In genomic region chr1:36560903-36561302, GRCm38 (mm10) we compare ENCODE assay signal across 19 mouse cellular contexts. TPM values are rescaled to one million over a fixed set of nuclear protein-coding genes. Genes with fewer than 3 reads are reported as not detected.
A peak's percentile ranks its signal among the peaks of the same experiment; 100 is the strongest.
DNase-seq lines count a peak whose midpoint lies in the region; ATAC-seq and TF ChIP-seq lines count a peak whose summit lies in the region.
"Had no signal": no experiment of that assay in that cellular context is flagged by ENCODE, and none has a peak within 500 bp of the region (broad histone marks: within the 10 kb centered on the region; RNA-seq: fewer than 3 reads in every experiment).

No protein-coding gene starts in this region.

- peaks cover 48% of the 10 kb centered on the region for H3K4me1 ChIP-seq in heart, embryonic 11.5 days (ENCODE audit: control insufficient read depth, insufficient read depth, low read length)
- H3K4me1 ChIP-seq in lung, postnatal 0 days (ENCODE audit: insufficient read depth, low read depth, low read length), result peaks cover 8% of the 10 kb centered on the region

- H3K4me2 ChIP-seq in heart, embryonic 11.5 days, result no peak overlapping the region
- H3K4me2 ChIP-seq in lung, postnatal 0 days (replicated peaks; ENCODE audit: low read depth, low read length), result no peak overlapping the region
- peak overlapping the region; percentile 98 for H3K4me2 ChIP-seq in myocyte (ENCODE audit: low read depth)
- H3K4me2 ChIP-seq: embryonic facial prominence, embryonic 15.5 days; forebrain, embryonic 12.5 days had no signal

- no peak for TF ChIP-seq CTCF in lung, postnatal 0 days (IDR thresholded peaks at IDR 0.05)

- H3K79me2 ChIP-seq in myocyte (ENCODE audit: control insufficient read depth, insufficient read depth), result peaks cover 15% of the 10 kb centered on the region

- H3K9me3 ChIP-seq in heart, embryonic 11.5 days (replicated peaks; ENCODE audit: control insufficient read depth, low read length), result no peaks in the 10 kb centered on the region
- no peaks in the 10 kb centered on the region for H3K9me3 ChIP-seq in lung, postnatal 0 days (ENCODE audit: low read length)
- H3K9me3 ChIP-seq: embryonic facial prominence, embryonic 15.5 days; forebrain, embryonic 12.5 days; midbrain, embryonic 10.5 days had no signal

- DNase-seq in heart, adult 11 months, result peak; percentile 99
- no peak for DNase-seq in lung, postnatal 0 days (ENCODE audit: low spot score)
- DNase-seq in lung, postnatal 25 days (ENCODE audit: low spot score), result no peak
- DNase-seq in kidney, adult 9 months, result peak; percentile 78
- no peak for DNase-seq in left cerebral cortex, postnatal 14 days (ENCODE audit: low spot score in 2 of 2)
- no peak for DNase-seq in ovary, adult 18-20 months (ENCODE audit: low spot score)
- DNase-seq: cerebellum, adult 18-20 months; gastrocnemius, postnatal 10 days; layer of hippocampus, adult 9-11 months; right cerebral cortex, postnatal 25 days; thymus, adult 18-20 months had no signal

- intact Hi-C loops in left cerebral cortex, postnatal 14 days (cut with DNase I), result no loop called here

- no peak for ATAC-seq in heart, embryonic 11.5 days (replicated peaks; ENCODE audit: insufficient number of reproducible peaks, low FRiP score, low TSS enrichment)
- no peak for ATAC-seq in lung, postnatal 0 days

- TF ChIP-seq POLR2A in myocyte (IDR thresholded peaks at IDR 0.05; ENCODE audit: insufficient read length, low read depth), result no peak

- 58% methylated on average over 6 of the region's 6 CpGs for WGBS in heart, embryonic 11.5 days (ENCODE audit: insufficient replicate concordance)
- WGBS in lung, postnatal 0 days, result 47% methylated on average over 6 of the region's 6 CpGs

- H3K4me3 ChIP-seq in heart, embryonic 11.5 days (ENCODE audit: low read depth, low read length), result no peak overlapping the region
- H3K4me3 ChIP-seq in lung, postnatal 0 days (ENCODE audit: low read depth, low read length), result no peak overlapping the region
- H3K4me3 ChIP-seq in myocyte, result no peak overlapping the region
- H3K4me3 ChIP-seq: embryonic facial prominence, embryonic 15.5 days; forebrain, embryonic 12.5 days; midbrain, embryonic 10.5 days had no signal

- H3K27me3 ChIP-seq in heart, embryonic 11.5 days (ENCODE audit: control insufficient read depth, insufficient read depth, low read length), result no peaks in the 10 kb centered on the region
- H3K27me3 ChIP-seq in lung, postnatal 0 days (replicated peaks; ENCODE audit: insufficient read depth, low read length), result no peaks in the 10 kb centered on the region
- H3K27me3 ChIP-seq in myocyte (ENCODE audit: control insufficient read depth, insufficient read depth, insufficient read length), result no peaks in the 10 kb centered on the region
- H3K27me3 ChIP-seq: embryonic facial prominence, embryonic 15.5 days had no signal

- no peak overlapping the region for H3K27ac ChIP-seq in heart, embryonic 11.5 days (ENCODE audit: low read depth, low read length)
- no peak overlapping the region for H3K27ac ChIP-seq in lung, postnatal 0 days (ENCODE audit: low read length)
- H3K27ac ChIP-seq: embryonic facial prominence, embryonic 15.5 days; forebrain, embryonic 12.5 days; midbrain, embryonic 10.5 days had no signal

- H3K9ac ChIP-seq in heart, embryonic 11.5 days (ENCODE audit: low read depth, low read length), result no peak overlapping the region
- no peak overlapping the region for H3K9ac ChIP-seq in lung, postnatal 0 days (replicated peaks; ENCODE audit: low read depth)
- H3K9ac ChIP-seq: embryonic facial prominence, embryonic 15.5 days; forebrain, embryonic 12.5 days had no signal

- H3ac ChIP-seq in myocyte (ENCODE audit: control insufficient read depth, insufficient read length), result no peak overlapping the region

- no peaks in the 10 kb centered on the region for H3K36me3 ChIP-seq in heart, embryonic 11.5 days (ENCODE audit: control insufficient read depth, insufficient read depth, low read length)
- no peaks in the 10 kb centered on the region for H3K36me3 ChIP-seq in lung, postnatal 0 days (ENCODE audit: insufficient read depth, low read length)
- no peaks in the 10 kb centered on the region for H3K36me3 ChIP-seq in myocyte (ENCODE audit: control insufficient read depth, insufficient read depth)
- H3K36me3 ChIP-seq: embryonic facial prominence, embryonic 15.5 days; forebrain, embryonic 12.5 days; midbrain, embryonic 10.5 days had no signal

- peak; percentile 72 for TF ChIP-seq EP300 in lung, postnatal 0 days (IDR thresholded peaks at IDR 0.05)

TF ChIP-seq in myocyte, 11 proteins besides CTCF, POLR2A, EP300 and RAD21:
- no peak for TF ChIP-seq REST (IDR thresholded peaks at IDR 0.05; ENCODE audit: insufficient read depth, insufficient read length)
- peak in 1 of 3 experiments; percentile 15 for TF ChIP-seq MYOD1 (IDR thresholded peaks at IDR 0.05; ENCODE audit: control insufficient read depth in 1 of 3, insufficient read length in 2 of 3, low read depth in 2 of 3)
TF ChIP-seq in myocyte: peak in this region for 1.

RNA-seq across cellular contexts. Expression of gene Sema4c, which starts 2.8 kb away (rescaled TPM):
- 0.96 and 2.1 TPM in 2 replicates for polyA plus RNA-seq in heart, embryonic 11.5 days (2014; fragmentation: Nextera tagmentation; extraction: Ambion mirVana)
- polyA plus RNA-seq in lung, postnatal 0 days (2015; fragmentation: Nextera tagmentation; extraction: Ambion mirVana), result 11.7 and 15.0 TPM in 2 replicates
- polyA plus RNA-seq in myocyte (2012; fragmentation: generic; extraction: Trizol), result 30.7 TPM
- total RNA-seq in left cerebral cortex, postnatal 14 days (2021), result 10 to 100 TPM; 16.2 to 20.2 TPM

RNA-seq across cellular contexts. Expression of gene Ankrd39, which starts 13.7 kb away (rescaled TPM):
- 19.9 and 25.1 TPM in 2 replicates for polyA plus RNA-seq in heart, embryonic 11.5 days (2014; fragmentation: Nextera tagmentation; extraction: Ambion mirVana)
- 19.4 and 23.1 TPM in 2 replicates for polyA plus RNA-seq in lung, postnatal 0 days (2015; fragmentation: Nextera tagmentation; extraction: Ambion mirVana)
- 17.9 TPM for polyA plus RNA-seq in myocyte (2012; fragmentation: generic; extraction: Trizol)
- total RNA-seq in left cerebral cortex, postnatal 14 days (2021), result 10 to 100 TPM; 13.9 to 18.7 TPM

RNA-seq across cellular contexts. Expression of gene Gm42417, which starts 21.7 kb away (rescaled TPM):
- polyA plus RNA-seq in heart, embryonic 11.5 days (2014; fragmentation: Nextera tagmentation; extraction: Ambion mirVana), result 0.44 TPM in 1 of 2 replicates, not detected in the other
- 0.62 TPM in 1 of 2 replicates, not detected in the other for polyA plus RNA-seq in lung, postnatal 0 days (2015; fragmentation: Nextera tagmentation; extraction: Ambion mirVana)
- polyA plus RNA-seq in myocyte (2012; fragmentation: generic; extraction: Trizol), result 0.13 TPM
- not detected for total RNA-seq in left cerebral cortex, postnatal 14 days (2021)
- total RNA-seq: common myeloid progenitor, adult 5-6 weeks; ES-E14 had no signal
- polyA plus RNA-seq: liver, embryonic 16.5 days had no signal

RNA-seq across cellular contexts. Expression of gene Ankrd23, which starts 24.2 kb away (rescaled TPM):
- 9.8 and 13.6 TPM in 2 replicates for polyA plus RNA-seq in heart, embryonic 11.5 days (2014; fragmentation: Nextera tagmentation; extraction: Ambion mirVana)
- polyA plus RNA-seq in lung, postnatal 0 days (2015; fragmentation: Nextera tagmentation; extraction: Ambion mirVana), result 6.2 and 10.5 TPM in 2 replicates
- 78.6 TPM for polyA plus RNA-seq in myocyte (2012; fragmentation: generic; extraction: Trizol)
- 1 to 10 TPM; 5.2 to 6.4 TPM for total RNA-seq in left cerebral cortex, postnatal 14 days (2021)

RNA-seq across cellular contexts. Expression of gene Cnnm3, which starts 49.2 kb away (rescaled TPM):
- 2.5 and 3.9 TPM in 2 replicates for polyA plus RNA-seq in heart, embryonic 11.5 days (2014; fragmentation: Nextera tagmentation; extraction: Ambion mirVana)
- 3.3 TPM in 2 replicates for polyA plus RNA-seq in lung, postnatal 0 days (2015; fragmentation: Nextera tagmentation; extraction: Ambion mirVana)
- 10.2 TPM for polyA plus RNA-seq in myocyte (2012; fragmentation: generic; extraction: Trizol)
- 10 to 100 TPM; 28.7 to 30.4 TPM for total RNA-seq in left cerebral cortex, postnatal 14 days (2021)

Comparison
In these comparisons a context has a peak if more than half of its experiments do, and no peak if none do; other contexts are left out.
1. DNase-seq: peak in heart, adult 11 months (single experiment) and kidney, adult 9 months (single experiment); none in lung, postnatal 0 days (single experiment), lung, postnatal 25 days (single experiment), left cerebral cortex, postnatal 14 days (0 of 2) and ovary, adult 18-20 months (single experiment).